Mouse (Mus musculus) limb, embryonic 11.5 days (tissue): ENCODE measurements around the gene Gm35315. TPM values are rescaled to one million over a fixed set of nuclear protein-coding genes. Genes with fewer than 3 reads are reported as not detected.
"Not testable (repeated sequence)": the region's sequence is repeated elsewhere in the genome, so short reads cannot be mapped to it uniquely, and the experiment has no call there.

Experiments used
- ATAC-seq: fragments of 200-750 bp; cut with Nextera tagmentation; 2 replicates; pipeline ENCODE4 v1.8.0; 2017; ENCODE audit warnings: low read depth; ENCODE audit not compliant: insufficient number of reproducible peaks, low FRiP score, low TSS enrichment
- DNase-seq: peaks from one replicate; pipeline ENCODE4 v3.0.0-alpha.2; 2015; ENCODE audit warnings: low spot score
- H3K27ac ChIP-seq: fragments of 300-500 bp; sonication (generic); replicated peaks from 2 replicates; pipeline ENCODE4 v1.5.1; 2014; ENCODE audit warnings: low read depth, mild to moderate bottlenecking, low read length
- H3K27me3 ChIP-seq: fragments of 300-500 bp; sonication (generic); 2 replicates; pipeline ENCODE4 v1.6.1; 2014; ENCODE audit warnings: mild to moderate bottlenecking, low read length, mixed read lengths; ENCODE audit not compliant: control insufficient read depth, insufficient read depth
- H3K36me3 ChIP-seq: fragments of 300-500 bp; sonication (generic); 2 replicates; pipeline ENCODE4 v1.6.1; 2014; ENCODE audit warnings: mild to moderate bottlenecking, low read length, moderate library complexity, mixed read lengths; ENCODE audit not compliant: control insufficient read depth, insufficient read depth
- H3K4me1 ChIP-seq: fragments of 300-500 bp; sonication (generic); 2 replicates; pipeline ENCODE4 v1.6.1; 2014; ENCODE audit warnings: low read length, mixed read lengths; ENCODE audit not compliant: control insufficient read depth, insufficient read depth
- H3K4me2 ChIP-seq: fragments of 300-500 bp; sonication (generic); 2 replicates; pipeline ENCODE4 v1.6.1; 2014; ENCODE audit warnings: low read depth, mild to moderate bottlenecking, moderate library complexity; ENCODE audit not compliant: severe bottlenecking
- H3K4me3 ChIP-seq: fragments of 300-500 bp; sonication (generic); 2 replicates; pipeline ENCODE4 v1.5.1; 2014; ENCODE audit warnings: low read depth, low read length
- H3K9ac ChIP-seq: fragments of 300-500 bp; sonication (generic); 2 replicates; pipeline ENCODE4 v1.6.1; 2014; ENCODE audit warnings: mild to moderate bottlenecking, low read length
- H3K9me3 ChIP-seq: fragments of 300-500 bp; sonication (generic); 2 replicates; pipeline ENCODE4 v1.6.1; 2016; ENCODE audit warnings: low read length; ENCODE audit not compliant: control insufficient read depth
- WGBS: fragments of 180-500 bp; shearing (Covaris S2); extraction: QIAGEN DNeasy Blood & Tissue Kit; methylation state at CpG from one replicate; pipeline ENCODE4 v1.1.7; 2014; 5-methylcytosine and 5-hydroxymethylcytosine counted together
- polyA plus RNA-seq: library from polyadenylated mRNA; unstranded; fragments of >200 nt; fragmentation: Nextera tagmentation; extraction: Ambion mirVana; gene quantifications from 2 replicates; pipeline ENCODE4 v1.2.1, GENCODE M21; 2014

The Gm35315 gene
- polyA plus RNA-seq, 1 experiment from 2014 or later, result 0.64 TPM

DNA sequence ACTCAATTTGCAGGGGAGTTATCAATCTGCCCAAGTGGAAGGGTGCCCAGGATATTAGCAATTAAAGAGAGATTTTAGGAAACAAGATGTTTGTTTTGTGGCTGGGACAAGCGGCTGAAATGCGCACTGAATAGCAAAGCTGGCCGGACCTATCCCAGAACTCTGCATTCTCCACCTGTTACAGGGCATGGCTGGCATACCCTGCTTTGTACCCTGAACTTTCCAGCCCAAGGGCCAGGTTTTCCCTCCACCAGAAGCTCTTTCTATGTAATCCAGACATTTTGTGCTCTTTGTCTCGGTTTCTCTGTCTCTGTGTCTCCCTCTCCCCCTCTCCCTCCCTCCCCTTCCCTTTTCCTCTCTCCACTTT lies 610 bp upstream of the Gm35315 start:
- Histone ChIP-seq H3K27me3 (no peaks in the 10 kb centered on the region), H3K27ac (no peak overlapping the region), H3K4me3 (peak overlapping the region; percentile 44), H3K4me2 (peak overlapping the region; percentile 59), H3K9ac (peak overlapping the region; percentile 51), H3K36me3 (no peaks in the 10 kb centered on the region), H3K9me3 (no peaks in the 10 kb centered on the region), H3K4me1 (peaks cover under 1% of the 10 kb centered on the region; the same call in 1 of the 2 replicates)
- 6% methylated on average over 4 of the region's 4 CpGs for WGBS
- ATAC-seq (0 out of 2 replicates have a peak, but pooled peaks have one; percentile 18), DNase-seq (no peak)

DNA sequence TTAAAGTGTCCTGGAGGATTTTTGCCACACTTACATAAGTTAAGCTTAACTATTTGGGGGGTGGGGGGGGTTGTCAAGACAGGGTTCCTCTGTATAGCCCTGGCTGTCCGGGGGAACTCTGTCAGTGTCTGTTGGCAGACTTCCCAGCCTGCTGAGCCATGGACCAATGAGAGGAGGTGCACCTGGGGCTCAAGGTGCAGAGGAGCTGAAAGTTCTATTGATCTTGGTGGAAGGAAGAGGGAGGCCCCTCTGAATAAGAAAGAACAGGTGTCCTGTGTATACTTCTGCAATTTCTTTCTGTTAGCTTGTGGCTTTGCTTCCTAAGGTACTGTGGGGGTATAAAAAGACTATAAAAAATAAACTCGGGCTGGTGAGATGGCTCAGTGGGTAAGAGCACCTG lies 2.7 kb downstream of the Gm35315 start:
- ATAC-seq, result no peak
- Histone ChIP-seq H3K27me3 (no peaks in the 10 kb centered on the region), H3K36me3 (no peaks in the 10 kb centered on the region), H3K4me1 (no peaks in the 10 kb centered on the region), H3K9ac (no peak overlapping the region), H3K4me2 (no peak overlapping the region), H3K9me3 (no peaks in the 10 kb centered on the region), H3K27ac (no peak overlapping the region), H3K4me3 (no peak overlapping the region)
- WGBS, result 86% methylated on average over 2 of the region's 2 CpGs
- DNase-seq, result no peak

DNA sequence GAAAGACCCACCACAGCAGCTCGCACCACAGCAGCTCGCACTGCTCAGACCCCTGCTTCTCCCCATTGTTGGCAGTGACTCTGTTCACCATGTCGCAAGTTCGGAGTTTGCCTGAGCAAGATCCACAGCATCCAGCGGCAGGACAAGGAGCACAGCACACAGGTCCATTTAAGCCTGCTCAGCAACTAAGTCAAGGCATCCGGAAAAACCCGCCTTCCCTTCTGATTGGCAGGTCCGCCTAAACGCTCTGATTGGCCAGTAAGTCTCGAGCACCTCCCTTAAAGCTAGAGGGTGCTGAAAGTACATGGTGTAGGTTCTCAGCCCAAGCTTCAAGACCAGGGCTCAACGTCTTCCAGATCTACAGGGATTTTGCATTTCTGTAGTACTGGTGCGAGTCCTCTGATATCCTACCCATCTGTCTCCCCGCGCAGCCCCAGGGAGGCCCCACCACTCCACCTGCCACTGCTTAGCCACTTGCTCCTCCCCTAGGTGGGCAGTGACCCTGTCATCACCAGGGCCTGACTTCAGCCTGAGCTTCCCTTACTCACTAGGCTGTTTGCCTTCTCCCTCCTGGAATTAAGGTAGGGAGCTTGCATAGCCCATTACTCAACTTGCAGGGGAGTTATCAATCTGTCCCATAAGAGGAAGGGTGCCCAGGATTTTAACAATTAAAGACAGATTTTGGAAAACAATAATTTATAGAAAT lies 7.9 kb downstream of the Gm35315 start:
- no peak overlapping the region for H3K4me3 ChIP-seq

DNA sequence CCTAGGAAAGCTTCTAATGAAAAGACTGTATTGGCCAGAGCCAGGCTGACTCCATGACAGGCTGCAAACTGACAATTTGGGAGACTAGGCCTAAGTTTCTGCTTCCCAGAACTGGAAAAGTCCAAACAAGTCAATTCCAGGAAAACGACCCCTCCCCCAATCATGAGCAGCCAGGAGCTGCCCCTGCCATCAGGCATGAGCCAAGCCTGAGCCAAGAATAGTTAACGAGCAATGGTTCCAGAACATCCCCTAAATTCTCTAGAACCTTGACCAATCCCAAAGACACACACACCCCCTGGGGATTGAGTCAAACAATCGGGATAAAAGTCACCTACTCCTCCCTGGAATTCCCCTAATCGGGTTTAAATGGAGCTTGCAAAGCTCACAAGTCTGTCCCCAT lies 11.3 kb downstream of the Gm35315 start:
- Histone ChIP-seq H3K36me3 (no peaks in the 10 kb centered on the region), H3K27ac (no peak overlapping the region), H3K4me2 (no peak overlapping the region), H3K9me3 (no peaks in the 10 kb centered on the region; the same call in 1 of the 2 replicates), H3K9ac (no peak overlapping the region), H3K4me3 (no peak overlapping the region), H3K27me3 (no peaks in the 10 kb centered on the region), H3K4me1 (no peaks in the 10 kb centered on the region)
- no peak for DNase-seq
- WGBS, result 82% methylated on average over 4 of the region's 4 CpGs
- no peak for ATAC-seq

More for the DNA sequence above, 7.9 kb downstream of the Gm35315 start:
- H3K9ac ChIP-seq, result no peak overlapping the region
- no peaks in the 10 kb centered on the region for H3K36me3 ChIP-seq
- no peak overlapping the region for H3K4me2 ChIP-seq
- no peaks in the 10 kb centered on the region for H3K9me3 ChIP-seq
- H3K27ac ChIP-seq, result no peak overlapping the region
- H3K4me1 ChIP-seq, result no peaks in the 10 kb centered on the region
- H3K27me3 ChIP-seq, result no peaks in the 10 kb centered on the region
- WGBS, result 29% methylated on average over 14 of the region's 14 CpGs
- DNase-seq, result peak; percentile 20
- ATAC-seq, result no peak

DNA sequence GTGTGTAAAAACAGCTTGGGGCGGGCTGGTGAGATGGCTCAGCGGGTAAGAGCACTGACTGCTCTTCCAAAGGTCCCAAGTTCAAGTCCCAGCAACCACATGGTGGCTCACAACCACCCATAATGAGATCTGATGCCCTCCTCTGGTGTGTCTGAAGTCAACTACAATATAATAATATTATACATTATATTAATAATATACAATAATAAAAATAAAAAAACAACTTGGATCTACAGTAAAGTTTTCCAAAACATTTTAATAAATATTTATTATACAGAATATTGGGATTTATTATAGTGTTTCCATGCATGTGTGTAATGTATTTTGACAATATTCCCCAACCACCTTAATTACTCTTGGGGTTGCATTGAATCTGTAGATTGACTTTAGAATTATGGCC lies 21.8 kb downstream of the Gm35315 start, which contains the start of gene Gm17655:
Gene Gm17655, minus strand, starts transcription at position 101 of the 400 bp plus-strand sequence.
- not testable (repeated sequence) for H3K27me3 ChIP-seq, H3K36me3 ChIP-seq, H3K27ac ChIP-seq, H3K4me3 ChIP-seq, DNase-seq, H3K4me2 ChIP-seq, H3K4me1 ChIP-seq, H3K9me3 ChIP-seq, ATAC-seq, H3K9ac ChIP-seq
- 88% methylated on average over 2 of the region's 2 CpGs for WGBS

DNA sequence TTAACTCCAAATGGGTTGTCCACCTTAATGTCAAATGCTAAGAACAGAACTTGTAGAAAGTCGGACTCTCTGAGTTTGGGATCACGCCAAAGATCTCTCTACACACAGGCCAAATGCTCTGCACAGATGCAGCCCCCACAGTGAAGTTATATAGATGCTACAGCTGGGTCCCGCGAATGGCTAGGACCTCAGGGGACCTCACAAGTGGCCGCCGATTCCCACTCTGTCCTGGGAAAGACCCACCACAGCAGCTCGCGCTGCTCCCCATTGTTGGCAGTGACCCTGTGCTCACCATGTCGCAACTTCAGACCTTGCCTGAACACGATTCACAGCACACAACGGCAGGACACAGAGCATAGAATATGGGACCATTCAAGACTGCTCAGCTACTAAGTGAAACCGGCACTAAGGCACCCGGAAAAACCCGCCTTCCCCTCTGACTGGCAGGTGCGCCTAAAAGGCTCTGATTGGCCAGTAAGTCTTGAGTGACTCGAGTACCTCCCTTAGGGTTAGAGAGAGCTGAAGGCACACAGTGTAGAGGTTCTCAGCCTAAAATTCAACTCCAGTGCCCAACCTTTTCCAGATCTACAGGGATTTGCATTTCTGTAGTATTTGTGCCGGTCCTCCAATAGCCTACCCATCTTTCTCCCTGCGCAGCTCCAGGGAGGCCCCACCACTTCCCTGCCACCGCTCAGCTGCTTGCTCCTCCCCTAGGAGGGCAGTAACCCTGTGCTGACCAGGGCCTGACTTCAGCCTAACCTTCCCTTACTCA lies 36.4 kb downstream of the Gm35315 start:
- H3K36me3 ChIP-seq, result no peaks in the 10 kb centered on the region
- H3K27me3 ChIP-seq, result no peaks in the 10 kb centered on the region
- no peaks in the 10 kb centered on the region for H3K4me1 ChIP-seq
- DNase-seq, result peak; percentile 83
- peak overlapping the region; percentile 55 for H3K4me3 ChIP-seq
- ATAC-seq, result peak; percentile 98
- WGBS, result 3% methylated on average over 19 of the region's 19 CpGs
- H3K4me2 ChIP-seq, result peak overlapping the region; percentile 46
- no peaks in the 10 kb centered on the region for H3K9me3 ChIP-seq
- H3K9ac ChIP-seq, result peak overlapping the region; percentile 61
- no peak overlapping the region for H3K27ac ChIP-seq

Other genes with a start within 250 kb of the Gm35315 start
- 0.51 and 0.81 TPM in 2 replicates for gene Gm15446, start 171.0 kb downstream of the Gm35315 start, polyA plus RNA-seq
- gene Zfp932, start 97.9 kb downstream of the Gm35315 start, polyA plus RNA-seq, result 23.2 and 24.8 TPM in 2 replicates
- 3.7 and 8.3 TPM in 2 replicates for gene Gm17655, start 21.9 kb downstream of the Gm35315 start, polyA plus RNA-seq
- 0.57 and 0.75 TPM in 2 replicates for gene Plcxd1, start 5.5 kb upstream of the Gm35315 start, polyA plus RNA-seq
- gene Gtpbp6, start 13.8 kb upstream of the Gm35315 start, polyA plus RNA-seq, result 27.4 and 29.7 TPM in 2 replicates
- gene Zfp605, start 15.7 kb upstream of the Gm35315 start, polyA plus RNA-seq, result 4.1 and 4.2 TPM in 2 replicates
- 28.0 and 33.4 TPM in 2 replicates for gene Chfr, start 41.4 kb upstream of the Gm35315 start, polyA plus RNA-seq
- 25.2 and 26.3 TPM in 2 replicates for gene Golga3, start 82.3 kb upstream of the Gm35315 start, polyA plus RNA-seq
- 44.4 and 47.5 TPM in 2 replicates for gene Ankle2, start 136.6 kb upstream of the Gm35315 start, polyA plus RNA-seq
- gene Pgam5, start 175.5 kb upstream of the Gm35315 start, polyA plus RNA-seq, result 97.2 and 99.0 TPM in 2 replicates
- gene Pxmp2, start 191.8 kb upstream of the Gm35315 start, polyA plus RNA-seq, result 9.8 and 10.9 TPM in 2 replicates
- gene Pole, start 191.9 kb upstream of the Gm35315 start, polyA plus RNA-seq, result 46.7 and 50.4 TPM in 2 replicates
- gene P2rx2, start 248.8 kb upstream of the Gm35315 start, polyA plus RNA-seq, result 0.56 and 0.72 TPM in 2 replicates